Mouse (Mus musculus) MEL (cell line): ENCODE data around the gene Aaas. TPM values are rescaled to one million over a fixed set of nuclear protein-coding genes. Genes with fewer than 3 reads are reported as not detected.

Experiments
- DNase-seq: peaks from one replicate; pipeline ENCODE4 v3.0.0; 2011; ENCODE audit warnings: low read depth, low spot score
- H3K27ac ChIP-seq: 2 replicates; pipeline ENCODE4 v1.5.1; 2012; ENCODE audit warnings: low read depth, mild to moderate bottlenecking, control low read depth, low read length, moderate library complexity; ENCODE audit not compliant: control insufficient read depth
- H3K27me3 ChIP-seq, 2 experiments: fragments of 150-350 bp in 1 of 2; sonication (generic) in 1 of 2; 2 replicates each; pipeline ENCODE4 v1.6.1; 2012; ENCODE audit warnings: low read length in 2 of 2, mild to moderate bottlenecking in 2 of 2, improper control_type of control experiment in 1 of 2, moderate library complexity in 1 of 2; ENCODE audit not compliant: insufficient read depth in 2 of 2, control insufficient read depth in 1 of 2
- H3K36me3 ChIP-seq, 2 experiments: 2 replicates each; pipeline ENCODE4 v1.6.1; 2012 to 2014; ENCODE audit warnings: low read length in 2 of 2, improper control_type of control experiment in 1 of 2, inconsistent platforms in 1 of 2, mild to moderate bottlenecking in 1 of 2; ENCODE audit not compliant: insufficient read depth in 2 of 2, control insufficient read depth in 1 of 2
- H3K4me1 ChIP-seq, 2 experiments: fragments of 150-350 bp in 1 of 2; sonication (generic) in 1 of 2; 2 replicates each; pipeline ENCODE4 v1.6.1; 2012; ENCODE audit warnings: low read length in 2 of 2, improper control_type of control experiment in 1 of 2, mild to moderate bottlenecking in 1 of 2; ENCODE audit not compliant: insufficient read depth in 2 of 2, control insufficient read depth in 1 of 2
- H3K4me3 ChIP-seq, 2 experiments: fragments of 150-350 bp in 1 of 2; sonication (generic) in 1 of 2; 2 replicates each; pipeline ENCODE4 v1.5.1; 2012; ENCODE audit warnings: low read depth in 2 of 2, low read length in 2 of 2, mild to moderate bottlenecking in 2 of 2, moderate library complexity in 2 of 2, control low read depth in 1 of 2, improper control_type of control experiment in 1 of 2; ENCODE audit not compliant: control insufficient read depth in 1 of 2, insufficient read depth in 1 of 2
- H3K79me2 ChIP-seq: 2 replicates; pipeline ENCODE4 v1.6.1; 2012; ENCODE audit warnings: mild to moderate bottlenecking, low read length, moderate library complexity; ENCODE audit not compliant: control insufficient read depth, poor library complexity, insufficient read depth
- H3K9ac ChIP-seq: 2 replicates; pipeline ENCODE4 v1.6.1; 2012; ENCODE audit warnings: low read depth, mild to moderate bottlenecking, control low read depth, low read length, moderate library complexity; ENCODE audit not compliant: control insufficient read depth, poor library complexity, severe bottlenecking
- H3K9me3 ChIP-seq: fragments of 150-350 bp; sonication (generic); replicated peaks from 2 replicates; pipeline ENCODE4 v1.6.1; 2012; ENCODE audit warnings: mild to moderate bottlenecking, low read length, improper control_type of control experiment, moderate library complexity; ENCODE audit not compliant: insufficient read depth
- BHLHE40 ChIP-seq: IDR thresholded peaks from 2 replicates; pipeline ENCODE4 v1.6.1; 2012; ENCODE audit warnings: low read depth, mild to moderate bottlenecking, inconsistent platforms, low read length, improper control_type of control experiment, borderline replicate concordance
- CHD1 ChIP-seq: IDR thresholded peaks from 2 replicates; pipeline ENCODE4 v1.6.1; 2012; ENCODE audit warnings: low read depth, mild to moderate bottlenecking, inconsistent platforms, low read length, improper control_type of control experiment
- CHD2 ChIP-seq: IDR thresholded peaks from 2 replicates; pipeline ENCODE4 v1.6.1; 2011; ENCODE audit warnings: low read length, improper control_type of control experiment
- CTCF ChIP-seq, 3 experiments: IDR thresholded peaks in 2 of 3; conservative IDR thresholded peaks in 1 of 3; 2 replicates each; pipeline ENCODE4 v1.5.1; 2011 to 2012; ENCODE audit warnings: low read length in 3 of 3, low read depth in 2 of 3, mild to moderate bottlenecking in 2 of 3, improper control_type of control experiment in 1 of 3, inconsistent platforms in 1 of 3, mixed read lengths in 1 of 3, moderate library complexity in 1 of 3; ENCODE audit not compliant: control insufficient read depth in 1 of 3, insufficient read depth in 1 of 3, poor library complexity in 1 of 3, severe bottlenecking in 1 of 3
- E2F4 ChIP-seq: IDR thresholded peaks from 2 replicates; pipeline ENCODE4 v1.6.1; 2011; ENCODE audit warnings: low read depth, low read length, improper control_type of control experiment, borderline replicate concordance
- ELF1 ChIP-seq: IDR thresholded peaks from 2 replicates; pipeline ENCODE4 v1.6.1; 2014; ENCODE audit warnings: low read depth, mild to moderate bottlenecking, inconsistent platforms, low read length, improper control_type of control experiment, moderate library complexity
- EP300 ChIP-seq, 2 experiments: IDR thresholded peaks; 2 replicates each; pipeline ENCODE4 v1.6.1; 2011; ENCODE audit warnings: improper control_type of control experiment in 2 of 2, low read length in 2 of 2, low read depth in 1 of 2, mild to moderate bottlenecking in 1 of 2
- ETS1 ChIP-seq: IDR thresholded peaks from 2 replicates; pipeline ENCODE4 v1.6.1; 2012; ENCODE audit warnings: low read depth, mild to moderate bottlenecking, inconsistent platforms, low read length, improper control_type of control experiment, moderate library complexity
- GATA1 ChIP-seq: IDR thresholded peaks from 2 replicates; pipeline ENCODE4 v1.6.1; 2011; ENCODE audit warnings: low read depth, low read length, improper control_type of control experiment
- HCFC1 ChIP-seq: IDR thresholded peaks from 2 replicates; pipeline ENCODE4 v1.6.1; 2012; ENCODE audit warnings: low read depth, mild to moderate bottlenecking, inconsistent platforms, low read length, improper control_type of control experiment, moderate library complexity
- JUND ChIP-seq: IDR thresholded peaks from 2 replicates; pipeline ENCODE4 v1.6.1; 2011; ENCODE audit warnings: low read depth, mild to moderate bottlenecking, improper control_type of control experiment, low read length
- KAT2A ChIP-seq: conservative IDR thresholded peaks from 2 replicates; pipeline ENCODE4 v1.6.1; 2012; ENCODE audit warnings: low read depth, low read length, improper control_type of control experiment, inconsistent platforms
- MAFK ChIP-seq: IDR thresholded peaks from 2 replicates; pipeline ENCODE4 v1.6.1; 2011; ENCODE audit warnings: low read depth, mild to moderate bottlenecking, low read length, improper control_type of control experiment, borderline replicate concordance
- MAX ChIP-seq: IDR thresholded peaks from 2 replicates; pipeline ENCODE4 v1.6.1; 2011; ENCODE audit warnings: low read length, improper control_type of control experiment
- MAZ ChIP-seq: IDR thresholded peaks from 2 replicates; pipeline ENCODE4 v1.6.1; 2012; ENCODE audit warnings: low read depth, mild to moderate bottlenecking, inconsistent platforms, low read length, improper control_type of control experiment
- MEF2A ChIP-seq: IDR thresholded peaks from 2 replicates; pipeline ENCODE4 v1.6.1; 2014; ENCODE audit warnings: low read depth, mild to moderate bottlenecking, inconsistent platforms, low read length, improper control_type of control experiment; ENCODE audit not compliant: poor library complexity, insufficient replicate concordance, severe bottlenecking; ENCODE audit errors: extremely low read depth
- MXI1 ChIP-seq: IDR thresholded peaks from 2 replicates; pipeline ENCODE4 v1.6.1; 2011; ENCODE audit warnings: mild to moderate bottlenecking, low read depth, low read length, improper control_type of control experiment
- MYB ChIP-seq: IDR thresholded peaks from 2 replicates; pipeline ENCODE4 v1.6.1; 2011; ENCODE audit warnings: mild to moderate bottlenecking, low read depth, low read length, improper control_type of control experiment
- MYC ChIP-seq: IDR thresholded peaks from 2 replicates; pipeline ENCODE4 v1.6.1; 2011; ENCODE audit warnings: low read depth, mild to moderate bottlenecking, low read length, improper control_type of control experiment, moderate library complexity
- NELFE ChIP-seq: IDR thresholded peaks from 2 replicates; pipeline ENCODE4 v1.6.1; 2011; ENCODE audit warnings: low read depth, low read length, improper control_type of control experiment
- NRF1 ChIP-seq: IDR thresholded peaks from 2 replicates; pipeline ENCODE4 v1.6.1; 2014; ENCODE audit warnings: low read depth, mild to moderate bottlenecking, inconsistent platforms, low read length, improper control_type of control experiment, moderate library complexity; ENCODE audit not compliant: poor library complexity, insufficient read depth, severe bottlenecking
- POLR2A ChIP-seq, 2 experiments: IDR thresholded peaks; 2 replicates each; pipeline ENCODE4 v1.6.1; 2011 to 2012; ENCODE audit warnings: low read length in 2 of 2, mild to moderate bottlenecking in 2 of 2, control low read depth in 1 of 2, improper control_type of control experiment in 1 of 2, low read depth in 1 of 2, moderate library complexity in 1 of 2; ENCODE audit not compliant: control insufficient read depth in 1 of 2, insufficient read depth in 1 of 2, poor library complexity in 1 of 2
- POLR2AphosphoS2 ChIP-seq: IDR thresholded peaks from 2 replicates; pipeline ENCODE4 v1.6.1; 2011; ENCODE audit warnings: low read length, improper control_type of control experiment
- POLR2AphosphoS5 ChIP-seq: IDR thresholded peaks from 2 replicates; pipeline ENCODE4 v1.6.1; 2012; ENCODE audit warnings: low read depth, borderline replicate concordance, mild to moderate bottlenecking, inconsistent platforms, low read length, moderate library complexity, mixed read lengths
- RAD21 ChIP-seq: IDR thresholded peaks from 2 replicates; pipeline ENCODE4 v1.6.1; 2011; ENCODE audit warnings: mild to moderate bottlenecking, low read depth, low read length, improper control_type of control experiment
- RCOR1 ChIP-seq: IDR thresholded peaks from 2 replicates; pipeline ENCODE4 v1.6.1; 2012; ENCODE audit warnings: low read depth, mild to moderate bottlenecking, inconsistent platforms, low read length, improper control_type of control experiment
- SIN3A ChIP-seq: IDR thresholded peaks from 2 replicates; pipeline ENCODE4 v1.6.1; 2012; ENCODE audit warnings: low read length, improper control_type of control experiment, inconsistent platforms
- SMC3 ChIP-seq: IDR thresholded peaks from 2 replicates; pipeline ENCODE4 v1.6.1; 2011; ENCODE audit warnings: low read depth, low read length, improper control_type of control experiment
- TAL1 ChIP-seq: IDR thresholded peaks from 2 replicates; pipeline ENCODE4 v1.6.1; 2012; ENCODE audit warnings: mild to moderate bottlenecking, inconsistent platforms, low read length, moderate library complexity, mixed read lengths
- TBP ChIP-seq: IDR thresholded peaks from 2 replicates; pipeline ENCODE4 v1.8.0; 2011; ENCODE audit warnings: low read depth, low read length, improper control_type of control experiment
- TCF12 ChIP-seq: IDR thresholded peaks from 2 replicates; pipeline ENCODE4 v1.6.1; 2014; ENCODE audit warnings: low read depth, mild to moderate bottlenecking, inconsistent platforms, low read length, improper control_type of control experiment, moderate library complexity
- UBTF ChIP-seq: IDR thresholded peaks from 2 replicates; pipeline ENCODE4 v1.6.1; 2012; ENCODE audit warnings: low read depth, mild to moderate bottlenecking, inconsistent platforms, low read length, improper control_type of control experiment, moderate library complexity, borderline replicate concordance; ENCODE audit not compliant: insufficient read depth
- USF1 ChIP-seq: IDR thresholded peaks from 2 replicates; pipeline ENCODE4 v1.6.1; 2014; ENCODE audit warnings: low read depth, mild to moderate bottlenecking, inconsistent platforms, low read length, improper control_type of control experiment, moderate library complexity
- USF2 ChIP-seq, 2 experiments: IDR thresholded peaks; 2 replicates each; pipeline ENCODE4 v1.6.1; 2011 to 2012; ENCODE audit warnings: improper control_type of control experiment in 2 of 2, low read length in 2 of 2, borderline replicate concordance in 1 of 2, inconsistent platforms in 1 of 2, low read depth in 1 of 2, mild to moderate bottlenecking in 1 of 2; ENCODE audit not compliant: insufficient read depth in 1 of 2
- ZC3H11A ChIP-seq: IDR thresholded peaks from 2 replicates; pipeline ENCODE4 v1.6.1; 2012; ENCODE audit warnings: low read depth, mild to moderate bottlenecking, inconsistent platforms, low read length, improper control_type of control experiment
- ZKSCAN1 ChIP-seq: IDR thresholded peaks from 2 replicates; pipeline ENCODE4 v1.6.1; 2012; ENCODE audit warnings: low read depth, mild to moderate bottlenecking, inconsistent platforms, low read length, improper control_type of control experiment, moderate library complexity
- ZMIZ1 ChIP-seq: IDR thresholded peaks from 2 replicates; pipeline ENCODE4 v1.6.1; 2012; ENCODE audit warnings: low read depth, mild to moderate bottlenecking, inconsistent platforms, low read length, improper control_type of control experiment, moderate library complexity
- ZNF384 ChIP-seq: IDR thresholded peaks from 2 replicates; pipeline ENCODE4 v1.6.1; 2012; ENCODE audit warnings: low read depth, mild to moderate bottlenecking, inconsistent platforms, low read length, improper control_type of control experiment
- polyA plus RNA-seq, 2 experiments: library from polyadenylated mRNA; stranded (reverse) in 1 of 2; unstranded in 1 of 2; fragments of >175 nt in 1 of 2; fragments of >200 nt in 1 of 2; gene quantifications; 2 replicates each; pipeline versions ENCODE4 v1.2.1 to v1.2.4; 2012; ENCODE audit warnings: low replicate concordance in 2 of 2, low read depth in 1 of 2; ENCODE audit not compliant: insufficient read length in 2 of 2, insufficient read depth in 1 of 2, missing spikeins in 1 of 2
- total RNA-seq: library from RNA; depleted of rRNA; stranded (reverse); fragments of 300-350 nt; gene quantifications from 2 replicates; pipeline ENCODE4 v1.2.3, GENCODE M21; 2012

Aaas gene
- total and polyA plus RNA-seq, 3 experiments, result 48.7 to 205 TPM; not detected in 1

GRCm38 (mm10) chr15:102341580-102341979 lies 9.0 kb downstream of the Aaas start:
- H3K79me2 ChIP-seq, result no peaks in the 10 kb centered on the region
- no peak overlapping the region for H3K4me3 ChIP-seq
- peaks cover 0 to 11% of the 10 kb centered on the region in 2 experiments; a peak in 2 of 4 replicates for H3K36me3 ChIP-seq
- no peaks in the 10 kb centered on the region for H3K9me3 ChIP-seq
- no peak overlapping the region for H3K27ac ChIP-seq
- H3K27me3 ChIP-seq, result no peaks in the 10 kb centered on the region
- no peaks in the 10 kb centered on the region for H3K4me1 ChIP-seq
- no peak overlapping the region for H3K9ac ChIP-seq
- DNase-seq, result peak; percentile 89
- peak; percentile 53 for TF ChIP-seq RAD21
- no peak for TF ChIP-seq MEF2A
- no peak for TF ChIP-seq CHD1
- no peak for TF ChIP-seq TAL1
- no peak for TF ChIP-seq NRF1
- 0 out of 2 replicates have a peak, but pooled peaks have one; percentile 12 for TF ChIP-seq TCF12
- TF ChIP-seq POLR2A (IDR thresholded peaks at IDR 0.05; ENCODE audit: control insufficient read depth in 1 of 2, insufficient read depth in 1 of 2, low read depth in 1 of 2, low read length in 2 of 2, poor library complexity in 1 of 2), result no peak
- TF ChIP-seq SIN3A, result peak; percentile 56
- no peak for TF ChIP-seq ZKSCAN1
- no peak for TF ChIP-seq RCOR1
- no peak for TF ChIP-seq ETS1
- 0 out of 2 replicates have a peak, but pooled peaks have one; percentile 24 for TF ChIP-seq ELF1
- no peak for TF ChIP-seq POLR2AphosphoS5
- TF ChIP-seq ZNF384, result 0 out of 2 replicates have a peak, but pooled peaks have one; percentile 17
- TF ChIP-seq CTCF (IDR thresholded peaks at IDR 0.05 in 2 of 3, conservative IDR thresholded peaks at IDR 0.05 in 1 of 3; ENCODE audit: control insufficient read depth in 1 of 3, insufficient read depth in 1 of 3, low read depth in 2 of 3, low read length in 3 of 3, poor library complexity in 1 of 3, severe bottlenecking in 1 of 3), result peak; percentile 70 to 90 (median 80)
- TF ChIP-seq UBTF, result no peak
- TF ChIP-seq MXI1, result peak; percentile 47; the same call in 1 of the 2 replicates
- no peak for TF ChIP-seq JUND
- no peak for TF ChIP-seq CHD2
- TF ChIP-seq MAFK, result no peak
- no peak for TF ChIP-seq MAZ
- TF ChIP-seq USF2 (IDR thresholded peaks at IDR 0.05; ENCODE audit: borderline replicate concordance in 1 of 2, insufficient read depth in 1 of 2, low read depth in 1 of 2, low read length in 2 of 2), result no peak
- TF ChIP-seq HCFC1, result no peak
- TF ChIP-seq MAX, result peak; percentile 56; the same call in 1 of the 2 replicates
- TF ChIP-seq GATA1, result no peak
- TF ChIP-seq E2F4, result no peak
- TF ChIP-seq POLR2AphosphoS2, result no peak
- no peak for TF ChIP-seq NELFE
- no peak for TF ChIP-seq TBP
- peak; percentile 85 for TF ChIP-seq SMC3
- no peak for TF ChIP-seq KAT2A
- 0 out of 2 replicates have a peak, but pooled peaks have one; percentile 25 for TF ChIP-seq BHLHE40
- no peak for TF ChIP-seq USF1
- TF ChIP-seq MYB, result no peak
- peak; percentile 51 for TF ChIP-seq ZC3H11A
- TF ChIP-seq ZMIZ1, result no peak
- TF ChIP-seq EP300 (IDR thresholded peaks at IDR 0.05; ENCODE audit: low read depth in 1 of 2, low read length in 2 of 2), result no peak
- TF ChIP-seq MYC, result peak; percentile 44; the same call in 1 of the 2 replicates
